Mouse (Mus musculus) lung, adult 2 months (tissue): ENCODE results near the gene Tctex1d1.

Source experiments
- CTCF ChIP-seq: fragments of 200-500 bp; IDR thresholded peaks from 2 replicates; pipeline ENCODE4 v1.5.1; 2011; ENCODE audit warnings: mild to moderate bottlenecking, low read length, control low read depth; ENCODE audit not compliant: insufficient read depth
- POLR2A ChIP-seq: fragments of 200-500 bp; IDR thresholded peaks from 2 replicates; pipeline ENCODE4 v1.6.1; 2011; ENCODE audit warnings: low read depth, mild to moderate bottlenecking, control low read depth, low read length, borderline replicate concordance; ENCODE audit errors: extremely low read depth

DNA sequence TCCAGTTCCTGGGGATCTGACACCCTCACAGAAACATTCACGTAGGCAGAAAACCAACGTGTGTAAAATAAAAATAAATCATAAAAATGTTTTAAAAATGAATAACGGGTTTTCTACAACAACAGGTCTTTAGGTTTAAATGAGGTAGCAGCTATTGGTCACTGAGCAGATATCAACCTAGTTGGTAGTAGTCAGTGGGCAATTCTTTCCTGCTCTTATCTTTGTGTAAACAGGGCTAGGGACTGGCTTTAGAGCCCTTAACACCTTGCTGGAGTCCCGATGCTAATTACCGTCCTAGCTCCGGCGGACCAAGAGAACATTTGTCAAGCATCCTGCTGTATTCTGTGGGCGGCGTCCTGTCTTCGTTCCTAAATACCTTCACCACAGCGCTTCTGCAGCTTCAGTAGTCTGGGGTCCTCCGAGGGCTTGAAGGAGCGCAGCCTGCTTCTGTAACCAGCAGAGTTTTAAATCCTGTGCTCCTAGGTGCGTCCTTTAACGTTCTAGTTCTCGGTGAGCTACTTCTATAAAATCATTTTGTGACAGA lies 556 bp upstream of the Tctex1d1 start:
- TF ChIP-seq CTCF (no peak), POLR2A (no peak)
